Mouse (Mus musculus): ENCODE measurements around the gene Fkbp8.

DNA sequence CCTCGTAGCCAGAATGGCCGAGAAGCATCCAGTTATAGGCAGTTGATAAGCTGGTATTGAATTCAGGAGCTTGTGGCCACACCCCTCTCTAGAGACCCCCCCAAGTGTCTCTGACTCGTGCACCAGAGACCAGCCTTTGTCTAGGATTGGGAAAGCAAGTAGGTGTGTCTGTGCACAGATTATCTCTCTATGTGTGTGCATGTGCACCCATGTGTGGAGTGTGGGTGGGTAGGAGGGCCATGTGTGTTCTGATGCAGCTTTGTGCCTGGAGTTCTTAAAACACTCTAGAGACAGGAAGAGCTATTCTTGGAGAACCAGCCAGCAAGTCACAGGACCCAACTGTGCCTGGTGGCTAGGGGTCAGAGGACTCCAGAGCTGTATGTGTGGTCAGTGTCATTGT is 33.0 kb downstream of the Fkbp8 start:
- TF ChIP-seq POLR2A (IDR thresholded peaks at IDR 0.05; ENCODE audit: low read depth, low read length), result no peak
- TF ChIP-seq CTCF (IDR thresholded peaks at IDR 0.05; ENCODE audit: extremely low read depth, insufficient read depth, insufficient read length, insufficient replicate concordance), result no peak

Measured in spleen, adult 2 months (tissue).